Mouse (Mus musculus): Measurements from ENCODE around the gene Stxbp1.

DNA sequence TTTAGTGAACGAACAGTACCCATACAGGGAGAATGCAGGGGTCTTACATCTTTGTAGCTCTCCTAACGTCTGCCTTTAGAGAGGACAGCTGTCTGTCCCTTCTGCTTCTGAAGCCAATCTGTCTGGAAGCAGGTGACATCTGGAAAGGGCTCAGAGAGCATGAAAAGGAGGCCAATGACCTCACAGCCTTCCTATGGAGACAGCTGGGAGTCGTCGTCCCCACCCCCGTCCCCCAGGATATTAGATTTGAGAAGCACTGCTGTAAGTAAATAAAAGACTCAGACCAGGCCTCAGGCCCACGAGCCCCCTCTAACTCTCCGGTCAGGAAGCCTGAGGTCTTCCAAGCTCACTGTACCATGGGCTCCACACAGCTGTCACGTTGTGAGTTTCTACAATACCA, 22.9 kb downstream of the Stxbp1 start:
- no peak for TF ChIP-seq POLR2A (IDR thresholded peaks at IDR 0.05; ENCODE audit: borderline replicate concordance, control insufficient read depth, low read depth, low read length)
- TF ChIP-seq CTCF (IDR thresholded peaks at IDR 0.05; ENCODE audit: control insufficient read depth, insufficient read depth, low read length) = no peak
